Comparison of ENCODE assay signal across 8 mouse cellular contexts in the genomic region with DNA sequence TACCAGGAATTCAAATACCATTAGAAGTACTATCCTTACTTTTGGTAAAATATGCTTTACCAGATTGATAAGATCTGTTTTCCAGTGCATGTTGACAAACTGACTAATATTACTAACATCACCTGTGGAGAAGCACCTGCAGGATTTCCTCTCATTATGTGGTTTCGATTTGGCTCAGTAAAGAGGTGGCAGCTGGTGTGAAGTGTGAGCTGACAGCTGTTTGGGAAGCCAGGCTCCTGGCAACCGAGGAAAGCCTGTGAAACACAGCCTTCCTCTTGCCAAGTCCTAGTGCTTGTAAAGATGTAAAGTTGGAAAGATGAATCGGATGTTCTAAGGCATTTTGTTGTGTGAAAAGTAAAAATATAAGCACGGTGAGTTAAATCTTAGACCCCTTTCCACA. TPM values are rescaled to one million over a fixed set of nuclear protein-coding genes. Genes with fewer than 3 reads are reported as not detected.
A peak's percentile ranks its signal among the peaks of the same experiment; 100 is the strongest.
DNase-seq lines count a peak whose midpoint lies in the region; ATAC-seq lines count a peak whose summit lies in the region.
"Had no signal": no experiment of that assay in that cellular context is flagged by ENCODE, and none has a peak within 500 bp of the region (broad histone marks: within the 10 kb centered on the region; RNA-seq: fewer than 3 reads in every experiment).

No protein-coding gene starts in this region.

- H3K4me2 ChIP-seq in intestine, embryonic 14.5 days (ENCODE audit: low read length), result no peak overlapping the region
- H3K4me2 ChIP-seq: limb, embryonic 15.5 days had no signal

- H3K4me3 ChIP-seq in intestine, embryonic 14.5 days (ENCODE audit: low read depth, low read length), result no peak overlapping the region
- H3K4me3 ChIP-seq: limb, embryonic 15.5 days had no signal

- WGBS in intestine, embryonic 14.5 days, result 48% methylated on average over 4 of the region's 4 CpGs

- no peak for ATAC-seq in intestine, embryonic 14.5 days (replicated peaks; ENCODE audit: low FRiP score, low TSS enrichment, low read depth)

- H3K27ac ChIP-seq in intestine, embryonic 14.5 days (ENCODE audit: low read depth), result peak overlapping the region; percentile 64
- H3K27ac ChIP-seq: limb, embryonic 15.5 days had no signal

- H3K4me1 ChIP-seq in intestine, embryonic 14.5 days (replicated peaks; ENCODE audit: control insufficient read depth, insufficient read depth, low read length), result 0 out of 2 replicates have a peak, but pooled peaks cover 2% of the 10 kb centered on the region
- H3K4me1 ChIP-seq: limb, embryonic 15.5 days had no signal

- no peak overlapping the region for H3K9ac ChIP-seq in intestine, embryonic 14.5 days (ENCODE audit: low read length)
- H3K9ac ChIP-seq: limb, embryonic 15.5 days had no signal

- peak; percentile 3 for DNase-seq in retina, postnatal 1 day
- DNase-seq in retina, embryonic 14.5 days (ENCODE audit: low spot score), result no peak
- no peak for DNase-seq in intestine, embryonic 14.5 days (ENCODE audit: low spot score)
- DNase-seq in left cerebral cortex, postnatal 4 days, result peak; percentile 69
- DNase-seq in MN1 (ENCODE audit: low spot score), result no peak
- DNase-seq in heart, adult 8-10 months (ENCODE audit: low spot score), result no peak
- no peak for DNase-seq in adipocyte (ENCODE audit: low spot score)

- no peaks in the 10 kb centered on the region for H3K36me3 ChIP-seq in intestine, embryonic 14.5 days (ENCODE audit: control insufficient read depth, insufficient read depth, low read length)
- H3K36me3 ChIP-seq: limb, embryonic 15.5 days had no signal

- intact Hi-C loops in left cerebral cortex, postnatal 4 days (cut with DNase I), result no loop called here

- no peaks in the 10 kb centered on the region for H3K27me3 ChIP-seq in intestine, embryonic 14.5 days (replicated peaks; ENCODE audit: control insufficient read depth, insufficient read depth, low read length)
- H3K27me3 ChIP-seq: limb, embryonic 15.5 days had no signal

- H3K9me3 ChIP-seq in intestine, embryonic 14.5 days (ENCODE audit: control insufficient read depth, low read length), result no peaks in the 10 kb centered on the region
- H3K9me3 ChIP-seq: limb, embryonic 15.5 days had no signal

RNA-seq across cellular contexts. Expression of gene Efcab5, which starts 7.9 kb away (rescaled TPM):
- 0.28 and 0.58 TPM in 2 replicates for polyA plus RNA-seq in intestine, embryonic 14.5 days (2014; fragmentation: Nextera tagmentation; extraction: Ambion mirVana)
- total RNA-seq in left cerebral cortex, postnatal 4 days (2021), result 1 to 10 TPM; 5.7 to 6.4 TPM
- total RNA-seq in heart, adult 8-10 months (2022), result under 1 TPM; 0.14 to 0.75 (median 0.20) TPM

RNA-seq across cellular contexts. Expression of gene Ssh2, which starts 35.2 kb away (rescaled TPM):
- polyA plus RNA-seq in intestine, embryonic 14.5 days (2014; fragmentation: Nextera tagmentation; extraction: Ambion mirVana), result 9.4 and 10.6 TPM in 2 replicates
- 10 to 100 TPM; 60.7 to 62.3 TPM for total RNA-seq in left cerebral cortex, postnatal 4 days (2021)
- total RNA-seq in heart, adult 8-10 months (2022), result 10 to 100 TPM; 64.4 to 77.0 (median 70.7) TPM

Comparison
In these comparisons a context has a peak if more than half of its experiments do, and no peak if none do; other contexts are left out.
1. DNase-seq: peak in retina, postnatal 1 day (single experiment) and left cerebral cortex, postnatal 4 days (single experiment); none in retina, embryonic 14.5 days (single experiment), intestine, embryonic 14.5 days (single experiment), MN1 (single experiment), heart, adult 8-10 months (single experiment) and adipocyte (single experiment).